Mouse (Mus musculus) forebrain, postnatal 0 days (tissue): ENCODE measurements at regions not wholly inside any gene's neighbourhood (a gene's known extent, or its start where the extent isn't known, plus 50 kb on each side); places are given as distances from the start of the nearest gene placed in this dataset.
A peak's percentile ranks its signal among the peaks of the same experiment; 100 is the strongest.

Experiments used
- ATAC-seq: fragments of 200-750 bp; cut with Nextera tagmentation; 2 replicates; pipeline ENCODE4 v1.8.0; 2017; ENCODE audit warnings: mild to moderate bottlenecking, moderate library complexity
- DNase-seq: peaks from one replicate; pipeline ENCODE4 v3.0.0-alpha.2; 2015
- H3K27ac ChIP-seq: fragments of 300-500 bp; sonication (generic); 2 replicates; pipeline ENCODE4 v1.5.1; 2014; ENCODE audit warnings: low read depth, mild to moderate bottlenecking, antibody characterized with exemption, low read length, moderate library complexity, mixed read lengths
- H3K27me3 ChIP-seq: fragments of 300-500 bp; sonication (generic); 2 replicates; pipeline ENCODE4 v1.6.1; 2014; ENCODE audit warnings: mild to moderate bottlenecking, low read length, mixed read lengths; ENCODE audit not compliant: insufficient read depth
- H3K36me3 ChIP-seq: fragments of 300-500 bp; sonication (generic); 2 replicates; pipeline ENCODE4 v1.6.1; 2014; ENCODE audit warnings: mild to moderate bottlenecking, moderate library complexity; ENCODE audit not compliant: insufficient read depth
- H3K4me1 ChIP-seq: fragments of 300-500 bp; sonication (generic); 2 replicates; pipeline ENCODE4 v1.6.1; 2014; ENCODE audit warnings: antibody characterized with exemption; ENCODE audit not compliant: insufficient read depth
- H3K4me2 ChIP-seq: fragments of 300-500 bp; sonication (generic); 2 replicates; pipeline ENCODE4 v1.6.1; 2014; ENCODE audit warnings: low read depth, mild to moderate bottlenecking, moderate library complexity
- H3K4me3 ChIP-seq: fragments of 300-500 bp; sonication (generic); 2 replicates; pipeline ENCODE4 v1.5.1; 2014; ENCODE audit warnings: low read depth, low read length, mixed read lengths
- H3K9ac ChIP-seq: fragments of 300-500 bp; sonication (generic); 2 replicates; pipeline ENCODE4 v1.6.1; 2014; ENCODE audit warnings: mild to moderate bottlenecking
- H3K9me3 ChIP-seq: fragments of 300-500 bp; sonication (generic); 2 replicates; pipeline ENCODE4 v1.6.1; 2016; ENCODE audit warnings: low read length
- CTCF ChIP-seq: sonication (generic); IDR thresholded peaks from 2 replicates; pipeline ENCODE4 v1.5.1; 2016; ENCODE audit warnings: antibody characterized with exemption, control low read depth, low read depth
- WGBS: fragments of 180-500 bp; shearing (Covaris S2); extraction: QIAGEN DNeasy Blood & Tissue Kit; methylation state at CpG from one replicate; pipeline ENCODE4 v1.1.7; 2014; 5-methylcytosine and 5-hydroxymethylcytosine counted together

DNA sequence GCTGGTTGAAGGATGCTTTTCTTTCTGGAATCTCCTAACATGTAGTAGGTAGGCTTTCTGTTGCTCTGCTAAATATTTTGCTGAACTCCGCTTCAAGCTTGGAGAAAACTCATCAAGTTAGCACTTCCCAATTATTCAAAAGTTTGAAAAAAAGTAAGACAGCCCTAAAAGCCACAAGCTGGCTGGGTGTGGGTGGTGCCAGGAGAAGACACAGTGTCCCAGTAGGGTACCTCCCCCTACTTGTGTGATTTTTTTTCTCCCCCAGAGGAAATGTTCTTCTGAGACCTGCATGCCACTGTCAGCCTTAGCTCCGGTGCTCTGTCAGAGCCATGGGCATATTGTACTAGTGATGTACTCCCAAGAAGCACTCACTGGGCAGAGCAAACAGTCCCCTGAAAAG lies 96.8 kb upstream of the Pfn2 start:
- TF ChIP-seq CTCF, result no peak
- no peak overlapping the region for H3K9ac ChIP-seq
- no peaks in the 10 kb centered on the region for H3K27me3 ChIP-seq
- H3K27ac ChIP-seq, result no peak overlapping the region
- H3K4me1 ChIP-seq, result no peaks in the 10 kb centered on the region
- no peak overlapping the region for H3K4me2 ChIP-seq
- H3K9me3 ChIP-seq, result no peaks in the 10 kb centered on the region
- WGBS, result 81% methylated on average over 2 of the region's 2 CpGs
- H3K36me3 ChIP-seq, result no peaks in the 10 kb centered on the region
- H3K4me3 ChIP-seq, result no peak overlapping the region
- ATAC-seq (no peak), DNase-seq (no peak)

DNA sequence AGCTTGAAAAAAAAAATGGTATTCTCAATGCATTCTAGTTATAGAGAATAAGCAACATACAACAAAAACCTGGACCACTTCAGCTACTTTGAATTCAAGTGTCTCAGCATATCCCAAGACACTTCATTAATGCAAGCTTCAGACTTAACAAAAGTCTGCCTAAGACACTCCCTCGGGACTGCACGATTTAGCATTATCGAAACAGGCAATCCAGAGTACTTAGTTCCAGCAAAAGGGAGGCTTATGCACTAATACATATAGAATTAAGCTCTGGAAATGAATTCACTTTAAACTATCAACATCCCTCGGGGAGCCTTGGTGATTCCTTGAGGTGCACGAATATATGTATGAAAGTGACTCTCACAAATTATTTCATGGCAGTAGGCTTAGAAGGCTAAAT lies 97.9 kb upstream of the Pfn2 start:
- Histone ChIP-seq H3K4me3 (no peak overlapping the region), H3K4me1 (0 out of 2 replicates have a peak, but pooled peaks cover 2% of the 10 kb centered on the region), H3K36me3 (no peaks in the 10 kb centered on the region), H3K27ac (no peak overlapping the region), H3K4me2 (no peak overlapping the region), H3K9me3 (no peaks in the 10 kb centered on the region), H3K9ac (no peak overlapping the region), H3K27me3 (no peaks in the 10 kb centered on the region)
- no peak for TF ChIP-seq CTCF
- 69% methylated on average over 5 of the region's 5 CpGs for WGBS
- ATAC-seq, result no peak
- DNase-seq, result no peak

DNA sequence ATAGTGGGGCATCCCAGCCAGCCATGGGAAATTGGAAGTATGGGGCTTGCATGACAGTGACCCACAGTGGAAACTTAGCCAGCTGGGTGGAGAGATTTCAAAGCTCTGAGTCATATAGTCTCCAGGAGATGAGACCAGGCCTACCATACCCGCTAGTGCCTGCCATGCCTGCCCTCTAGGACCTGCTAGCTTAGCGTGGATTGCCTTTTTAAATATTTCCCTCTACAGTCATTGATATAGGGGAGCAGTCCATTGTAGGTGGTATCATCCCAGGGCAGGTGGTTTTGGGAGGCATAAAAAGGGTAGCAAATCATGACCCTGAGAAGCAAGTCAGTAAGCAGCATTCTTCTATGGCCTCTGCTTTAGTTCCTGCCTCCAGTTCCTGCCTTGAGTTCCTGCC lies 99.5 kb upstream of the Pfn2 start:
- Histone ChIP-seq H3K9ac (no peak overlapping the region), H3K36me3 (no peaks in the 10 kb centered on the region), H3K27ac (no peak overlapping the region), H3K9me3 (no peaks in the 10 kb centered on the region), H3K4me3 (no peak overlapping the region), H3K4me2 (no peak overlapping the region), H3K27me3 (no peaks in the 10 kb centered on the region), H3K4me1 (0 out of 2 replicates have a peak, but pooled peaks cover 7% of the 10 kb centered on the region)
- no peak for TF ChIP-seq CTCF
- no peak for DNase-seq
- ATAC-seq, result no peak
- WGBS, result 88% methylated on average over 2 of the region's 2 CpGs

DNA sequence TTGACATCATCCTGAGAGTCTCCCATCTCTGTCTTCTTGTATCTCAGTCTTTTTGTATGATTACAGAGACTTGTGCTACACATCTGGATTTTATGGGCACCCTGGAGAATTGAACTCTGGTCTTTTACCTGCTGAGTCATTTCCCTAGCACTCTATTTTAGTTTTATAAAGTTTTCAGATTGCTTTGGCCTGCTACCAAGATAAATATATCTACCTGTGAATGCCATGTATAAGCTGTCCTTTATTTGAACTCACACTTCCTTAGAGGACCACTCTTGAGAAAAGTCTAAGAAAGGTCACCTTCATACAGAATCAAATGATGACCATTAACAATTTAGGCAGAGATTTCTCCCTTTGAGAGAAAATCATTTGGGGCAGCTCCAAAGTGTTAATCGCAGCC lies 100.8 kb upstream of the Pfn2 start:
- no peak overlapping the region for H3K27ac ChIP-seq
- 92% methylated on average over 1 of the region's 1 CpGs for whole genome bisulfite sequencing
- no peak overlapping the region for H3K9ac ChIP-seq
- TF ChIP-seq CTCF, result no peak
- no peaks in the 10 kb centered on the region for H3K27me3 ChIP-seq
- ATAC-seq, result no peak
- H3K4me2 ChIP-seq, result no peak overlapping the region
- H3K36me3 ChIP-seq, result no peaks in the 10 kb centered on the region
- H3K9me3 ChIP-seq, result no peaks in the 10 kb centered on the region
- no peak for DNase-seq
- 0 out of 2 replicates have a peak, but pooled peaks cover 7% of the 10 kb centered on the region for H3K4me1 ChIP-seq
- no peak overlapping the region for H3K4me3 ChIP-seq

DNA sequence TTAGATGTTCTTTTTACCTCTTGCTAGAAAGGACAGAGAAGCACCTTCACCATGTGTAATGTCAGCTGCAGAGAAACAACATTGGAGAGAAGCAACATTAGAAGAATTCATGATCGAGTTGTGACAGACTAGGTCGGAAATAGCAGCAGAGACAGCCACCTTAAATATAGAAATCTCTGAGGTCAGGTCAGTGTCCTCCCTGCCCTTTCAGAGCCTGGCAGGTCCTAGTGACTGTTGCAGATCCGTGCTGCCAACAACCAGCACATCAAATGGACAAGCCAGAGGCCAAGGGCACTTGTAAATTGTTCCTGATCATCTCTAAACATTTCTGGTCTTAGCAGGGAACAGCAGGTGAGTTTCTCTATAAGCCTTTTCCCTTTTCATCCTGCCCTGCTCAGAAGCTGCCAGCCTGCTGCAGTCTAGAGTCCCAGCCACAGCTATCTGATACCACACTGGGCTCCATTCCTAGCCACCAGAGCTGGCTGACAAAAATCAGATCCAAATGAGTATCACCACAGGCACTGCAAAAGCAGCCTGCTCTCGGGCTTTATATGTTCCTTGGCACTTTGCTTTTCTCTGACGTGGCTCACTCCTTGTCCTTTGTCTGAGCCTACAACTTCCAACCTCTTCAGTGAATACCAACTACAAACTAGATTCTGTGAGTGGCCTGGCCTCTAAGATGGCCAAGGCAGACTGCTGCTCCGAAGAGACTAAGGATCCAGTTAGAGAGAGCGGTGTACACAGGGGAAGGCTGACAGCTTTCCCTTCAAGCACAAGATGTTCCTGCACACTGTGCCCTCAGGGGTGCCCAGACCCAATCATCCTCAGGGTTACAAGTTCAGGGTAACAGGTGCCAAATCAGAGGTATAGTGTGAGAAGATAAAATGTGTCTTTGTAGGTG lies 102.8 kb upstream of the Pfn2 start:
- Histone ChIP-seq H3K4me3 (no peak overlapping the region), H3K36me3 (no peaks in the 10 kb centered on the region), H3K4me1 (0 out of 2 replicates have a peak, but pooled peaks cover 7% of the 10 kb centered on the region), H3K9me3 (no peaks in the 10 kb centered on the region), H3K4me2 (no peak overlapping the region), H3K27ac (peak overlapping the region; percentile 40; the same call in 1 of the 2 replicates), H3K27me3 (no peaks in the 10 kb centered on the region), H3K9ac (no peak overlapping the region)
- no peak for TF ChIP-seq CTCF
- DNase-seq (peak; percentile 53), ATAC-seq (peak; percentile 84)
- WGBS, result 47% methylated on average over 7 of the region's 7 CpGs

- Histone ChIP-seq H3K27me3 (no peaks in the 10 kb centered on the region), H3K4me1 (0 out of 2 replicates have a peak, but pooled peaks cover 7% of the 10 kb centered on the region), H3K9ac (no peak overlapping the region), H3K27ac (peak overlapping the region; percentile 40; the same call in 1 of the 2 replicates), H3K36me3 (no peaks in the 10 kb centered on the region), H3K9me3 (no peaks in the 10 kb centered on the region), H3K4me3 (no peak overlapping the region), H3K4me2 (no peak overlapping the region)
- WGBS, result 15% methylated on average over 5 of the region's 5 CpGs
- no peak for DNase-seq
- no peak for TF ChIP-seq CTCF
- peak; percentile 25; the same call in 1 of the 2 replicates for ATAC-seq
Measured at GRCm38 (mm10) chr3:57951438-57951837, 103.6 kb upstream of the Pfn2 start.

DNA sequence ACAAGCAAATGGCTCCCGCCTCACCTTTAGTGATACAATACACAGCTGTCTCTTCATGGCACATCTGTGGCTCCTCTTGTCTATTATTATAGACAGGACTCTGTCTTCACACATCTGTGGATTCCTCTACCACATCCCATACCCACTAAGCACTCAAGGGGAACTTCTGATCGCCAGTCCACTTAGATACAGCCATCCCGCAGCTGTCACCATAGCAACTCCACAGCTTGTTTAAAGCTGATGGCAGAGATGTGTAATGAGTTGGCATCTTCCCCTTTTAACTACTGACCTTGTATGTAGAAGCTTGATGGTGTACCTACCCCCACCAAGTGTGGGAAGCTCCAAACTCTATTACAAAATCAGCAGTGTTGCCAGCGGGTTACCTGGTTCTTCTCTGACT lies 109.5 kb upstream of the Pfn2 start:
- H3K9me3 ChIP-seq, result no peaks in the 10 kb centered on the region
- no peak overlapping the region for H3K9ac ChIP-seq
- no peaks in the 10 kb centered on the region for H3K4me1 ChIP-seq
- H3K27ac ChIP-seq, result no peak overlapping the region
- H3K4me3 ChIP-seq, result no peak overlapping the region
- TF ChIP-seq CTCF, result no peak
- DNase-seq (peak; percentile 10), ATAC-seq (peak; percentile 64)
- H3K4me2 ChIP-seq, result no peak overlapping the region
- H3K36me3 ChIP-seq, result no peaks in the 10 kb centered on the region
- 79% methylated on average over 4 of the region's 4 CpGs for WGBS
- no peaks in the 10 kb centered on the region for H3K27me3 ChIP-seq
